Mouse (Mus musculus) embryonic facial prominence, embryonic 14.5 days (tissue): Measurements from ENCODE around the gene Shf. TPM values are rescaled to one million over a fixed set of nuclear protein-coding genes. Genes with fewer than 3 reads are reported as not detected.

Source experiments
- ATAC-seq: fragments of 200-750 bp; cut with Nextera tagmentation; 2 replicates; pipeline ENCODE4 v1.8.0; 2017; ENCODE audit warnings: low read depth, moderate number of reproducible peaks, moderate TSS enrichment
- DNase-seq: peaks from one replicate; pipeline ENCODE4 v3.0.0-alpha.2; 2015; ENCODE audit warnings: low spot score
- H3K27ac ChIP-seq: fragments of 300-500 bp; sonication (generic); replicated peaks from 2 replicates; pipeline ENCODE4 v1.5.1; 2014; ENCODE audit warnings: low read depth, mild to moderate bottlenecking, low read length, moderate library complexity
- H3K27me3 ChIP-seq: fragments of 300-500 bp; sonication (generic); replicated peaks from 2 replicates; pipeline ENCODE4 v1.6.1; 2014; ENCODE audit warnings: low read length; ENCODE audit not compliant: control insufficient read depth, insufficient read depth
- H3K36me3 ChIP-seq: fragments of 300-500 bp; sonication (generic); 2 replicates; pipeline ENCODE4 v1.6.1; 2014; ENCODE audit warnings: low read length, mixed read lengths; ENCODE audit not compliant: control insufficient read depth, insufficient read depth
- H3K4me1 ChIP-seq: fragments of 300-500 bp; sonication (generic); 2 replicates; pipeline ENCODE4 v1.6.1; 2014; ENCODE audit warnings: antibody characterized with exemption, low read length; ENCODE audit not compliant: control insufficient read depth, insufficient read depth
- H3K4me2 ChIP-seq: fragments of 300-500 bp; sonication (generic); 2 replicates; pipeline ENCODE4 v1.6.1; 2014; ENCODE audit warnings: low read depth, mild to moderate bottlenecking, low read length, moderate library complexity, mixed read lengths
- H3K4me3 ChIP-seq: fragments of 300-500 bp; sonication (generic); 2 replicates; pipeline ENCODE4 v1.5.1; 2014; ENCODE audit warnings: low read depth, mild to moderate bottlenecking, low read length
- H3K9ac ChIP-seq: fragments of 300-500 bp; sonication (generic); 2 replicates; pipeline ENCODE4 v1.6.1; 2014; ENCODE audit warnings: low read depth, mild to moderate bottlenecking, low read length, moderate library complexity, mixed read lengths
- H3K9me3 ChIP-seq: fragments of 300-500 bp; sonication (generic); 2 replicates; pipeline ENCODE4 v1.6.1; 2016; ENCODE audit warnings: low read length; ENCODE audit not compliant: control insufficient read depth
- WGBS: fragments of 180-500 bp; shearing (Covaris S2); extraction: QIAGEN DNeasy Blood & Tissue Kit; methylation state at CpG from one replicate; pipeline ENCODE4 v1.1.7; 2014; 5-methylcytosine and 5-hydroxymethylcytosine counted together
- polyA plus RNA-seq: library from polyadenylated mRNA; unstranded; fragments of >200 nt; fragmentation: Nextera tagmentation; extraction: Ambion mirVana; gene quantifications from 2 replicates; pipeline ENCODE4 v1.2.1, GENCODE M21; 2014

The Shf gene
- polyA plus RNA-seq, 1 experiment from 2014 or later, result 5.5 TPM

GRCm38 (mm10) chr2:122356187-122356586, 12.8 kb downstream of the Shf start:
- no peak overlapping the region for H3K4me3 ChIP-seq
- peaks cover 45% of the 10 kb centered on the region for H3K36me3 ChIP-seq
- H3K9ac ChIP-seq, result no peak overlapping the region
- no peak for ATAC-seq
- WGBS, result 81% methylated on average over 3 of the region's 3 CpGs
- no peaks in the 10 kb centered on the region for H3K9me3 ChIP-seq
- H3K4me1 ChIP-seq, result peaks cover 10% of the 10 kb centered on the region; the same call in 1 of the 2 replicates
- H3K27ac ChIP-seq, result no peak overlapping the region
- no peak for DNase-seq
- no peaks in the 10 kb centered on the region for H3K27me3 ChIP-seq
- H3K4me2 ChIP-seq, result no peak overlapping the region

- no peaks in the 10 kb centered on the region for H3K9me3 ChIP-seq
- peaks cover 13% of the 10 kb centered on the region; the same call in 1 of the 2 replicates for H3K4me1 ChIP-seq
- no peak overlapping the region for H3K9ac ChIP-seq
- no peaks in the 10 kb centered on the region for H3K27me3 ChIP-seq
- H3K4me2 ChIP-seq, result no peak overlapping the region
- H3K36me3 ChIP-seq, result peaks cover 45% of the 10 kb centered on the region
- no peak overlapping the region for H3K27ac ChIP-seq
- DNase-seq (no peak), ATAC-seq (no peak)
- 87% methylated on average over 5 of the region's 5 CpGs for WGBS
- no peak overlapping the region for H3K4me3 ChIP-seq
Observed at GRCm38 (mm10) chr2:122355389-122355788, 13.6 kb downstream of the Shf start.

- H3K36me3 ChIP-seq, result peaks cover 44% of the 10 kb centered on the region
- 63% methylated on average over 11 of the region's 12 CpGs for WGBS
Observed at GRCm38 (mm10) chr2:122354191-122354929, 14.6 kb downstream of the Shf start.

GRCm38 (mm10) chr2:122353765-122354164, 15.2 kb downstream of the Shf start:
- H3K27ac ChIP-seq, result no peak overlapping the region
- no peak for ATAC-seq
- H3K4me1 ChIP-seq, result peaks cover 13% of the 10 kb centered on the region; the same call in 1 of the 2 replicates
- no peaks in the 10 kb centered on the region for H3K9me3 ChIP-seq
- no peak overlapping the region for H3K4me3 ChIP-seq
- WGBS, result 88% methylated on average over 8 of the region's 8 CpGs
- H3K9ac ChIP-seq, result no peak overlapping the region
- no peak for DNase-seq
- H3K36me3 ChIP-seq, result peaks cover 39% of the 10 kb centered on the region
- no peak overlapping the region for H3K4me2 ChIP-seq
- no peaks in the 10 kb centered on the region for H3K27me3 ChIP-seq

More at GRCm38 (mm10) chr2:122354191-122354929, 14.6 kb downstream of the Shf start:
- no peak for DNase-seq
- H3K9ac ChIP-seq, result no peak overlapping the region
- no peak overlapping the region for H3K4me3 ChIP-seq
- no peaks in the 10 kb centered on the region for H3K9me3 ChIP-seq
- H3K4me1 ChIP-seq, result peaks cover 13% of the 10 kb centered on the region; the same call in 1 of the 2 replicates
- H3K27me3 ChIP-seq, result no peaks in the 10 kb centered on the region
- ATAC-seq, result no peak
- no peak overlapping the region for H3K4me2 ChIP-seq
- H3K27ac ChIP-seq, result no peak overlapping the region

- H3K27ac ChIP-seq, result no peak overlapping the region
- ATAC-seq, result no peak
Observed at GRCm38 (mm10) chr2:122352992-122353391, 16.0 kb downstream of the Shf start.

GRCm38 (mm10) chr2:122351931-122352329, 17.0 kb downstream of the Shf start:
- no peaks in the 10 kb centered on the region for H3K27me3 ChIP-seq
- ATAC-seq (no peak), DNase-seq (peak; percentile 85)
- no peak overlapping the region for H3K4me2 ChIP-seq
- H3K4me3 ChIP-seq, result no peak overlapping the region
- peaks cover 18% of the 10 kb centered on the region for H3K4me1 ChIP-seq
- peak overlapping the region; percentile 46 for H3K27ac ChIP-seq
- 44% methylated on average over 4 of the region's 4 CpGs for WGBS
- no peaks in the 10 kb centered on the region for H3K9me3 ChIP-seq
- H3K9ac ChIP-seq, result no peak overlapping the region
- peaks cover 23% of the 10 kb centered on the region for H3K36me3 ChIP-seq

More at GRCm38 (mm10) chr2:122352992-122353391, 16.0 kb downstream of the Shf start:
- H3K9me3 ChIP-seq, result no peaks in the 10 kb centered on the region
- 83% methylated on average over 6 of the region's 6 CpGs for WGBS
- DNase-seq, result no peak
- no peak overlapping the region for H3K4me2 ChIP-seq
- H3K4me1 ChIP-seq, result peaks cover 14% of the 10 kb centered on the region
- H3K4me3 ChIP-seq, result no peak overlapping the region
- no peak overlapping the region for H3K9ac ChIP-seq
- peaks cover 33% of the 10 kb centered on the region for H3K36me3 ChIP-seq
- H3K27me3 ChIP-seq, result no peaks in the 10 kb centered on the region

GRCm38 (mm10) chr2:122351156-122351930, 17.6 kb downstream of the Shf start:
- peak overlapping the region; percentile 46 for H3K27ac ChIP-seq
- peaks cover 18% of the 10 kb centered on the region for H3K36me3 ChIP-seq
- no peak overlapping the region for H3K4me3 ChIP-seq
- no peak overlapping the region for H3K9ac ChIP-seq
- 55% methylated on average over 5 of the region's 5 CpGs for WGBS
- H3K4me2 ChIP-seq, result no peak overlapping the region
- DNase-seq, result peak; percentile 71
- no peaks in the 10 kb centered on the region for H3K27me3 ChIP-seq
- ATAC-seq, result no peak
- H3K4me1 ChIP-seq, result peaks cover 18% of the 10 kb centered on the region
- no peaks in the 10 kb centered on the region for H3K9me3 ChIP-seq

- H3K27me3 ChIP-seq, result no peaks in the 10 kb centered on the region
- peak overlapping the region; percentile 61 for H3K4me3 ChIP-seq
- DNase-seq (no peak), ATAC-seq (peak; percentile 28)
- no peaks in the 10 kb centered on the region for H3K9me3 ChIP-seq
- H3K4me1 ChIP-seq, result peaks cover 18% of the 10 kb centered on the region
- H3K36me3 ChIP-seq, result peaks cover 12% of the 10 kb centered on the region
- H3K4me2 ChIP-seq, result peak overlapping the region; percentile 79
- peak overlapping the region; percentile 91 for H3K9ac ChIP-seq
- WGBS, result 15% methylated on average over 14 of the region's 14 CpGs
- H3K27ac ChIP-seq, result peak overlapping the region; percentile 98
Observed at GRCm38 (mm10) chr2:122349136-122349785, 19.7 kb downstream of the Shf start.
